ENCODE assay signal across 20 mouse cellular contexts in genomic region chr3:88635506-88636275, GRCm38 (mm10). TPM values are rescaled to one million over a fixed set of nuclear protein-coding genes. Genes with fewer than 3 reads are reported as not detected.
A peak's percentile ranks its signal among the peaks of the same experiment; 100 is the strongest.
DNase-seq lines count a peak whose midpoint lies in the region; ATAC-seq and TF ChIP-seq lines count a peak whose summit lies in the region.
"Had no signal": no experiment of that assay in that cellular context is flagged by ENCODE, and none has a peak within 500 bp of the region (broad histone marks: within the 10 kb centered on the region; RNA-seq: fewer than 3 reads in every experiment).

No protein-coding gene starts in this region.

- TF ChIP-seq CTCF in intestine, postnatal 0 days (IDR thresholded peaks at IDR 0.05; ENCODE audit: low read depth): no peak

- WGBS in intestine, postnatal 0 days: 92% methylated on average over 19 of the region's 19 CpGs
- 88% methylated on average over 19 of the region's 19 CpGs for WGBS in intestine, embryonic 15.5 days
- WGBS in heart, embryonic 15.5 days: 85% methylated on average over 19 of the region's 19 CpGs

- H3K27me3 ChIP-seq in intestine, postnatal 0 days (replicated peaks; ENCODE audit: control insufficient read depth, insufficient read depth, low read length): no peaks in the 10 kb centered on the region
- no peaks in the 10 kb centered on the region for H3K27me3 ChIP-seq in intestine, embryonic 15.5 days (replicated peaks)
- no peaks in the 10 kb centered on the region for H3K27me3 ChIP-seq in heart, embryonic 15.5 days
- H3K27me3 ChIP-seq: CH12.LX had no signal

- no peak overlapping the region for H3K4me2 ChIP-seq in intestine, postnatal 0 days (replicated peaks; ENCODE audit: low read depth)
- H3K4me2 ChIP-seq in intestine, embryonic 15.5 days (replicated peaks): no peak overlapping the region
- 0 out of 2 replicates have a peak overlapping the region, but pooled peaks have one; percentile 15 for H3K4me2 ChIP-seq in heart, embryonic 15.5 days
- H3K4me2 ChIP-seq: midbrain, embryonic 11.5 days had no signal

- ATAC-seq in intestine, postnatal 0 days: no peak
- no peak for ATAC-seq in intestine, embryonic 15.5 days
- ATAC-seq in heart, embryonic 15.5 days (replicated peaks; ENCODE audit: insufficient number of reproducible peaks, insufficient read depth, low FRiP score, low read depth): no peak
- ATAC-seq: inflammation-experienced regulatory T-cells, adult 6 months had no signal

- peaks cover 89% of the 10 kb centered on the region for H3K36me3 ChIP-seq in intestine, postnatal 0 days (ENCODE audit: control insufficient read depth, insufficient read depth)
- peaks cover 77% of the 10 kb centered on the region for H3K36me3 ChIP-seq in intestine, embryonic 15.5 days
- H3K36me3 ChIP-seq in heart, embryonic 15.5 days: peaks cover 83% of the 10 kb centered on the region

- no peaks in the 10 kb centered on the region for H3K4me1 ChIP-seq in intestine, postnatal 0 days (replicated peaks; ENCODE audit: control insufficient read depth, insufficient read depth, low read length)
- no peaks in the 10 kb centered on the region for H3K4me1 ChIP-seq in intestine, embryonic 15.5 days (replicated peaks)
- peaks cover 47% of the 10 kb centered on the region for H3K4me1 ChIP-seq in heart, embryonic 15.5 days (replicated peaks)
- H3K4me1 ChIP-seq: hindbrain, embryonic 10.5 days had no signal

- peak; percentile 33 for DNase-seq in R1 (ENCODE audit: low read depth, low spot score)
- peak; percentile 62 to 64 for DNase-seq in kidney, postnatal 25 days
- no peak for DNase-seq in cerebellum, postnatal 14 days
- no peak for DNase-seq in gastrocnemius, postnatal 14 days
- DNase-seq: adrenal gland, adult 8-10 months; cerebellum, adult 9-10 months; lung, postnatal 10 days; thymus, postnatal 36 days had no signal

- no peaks in the 10 kb centered on the region for H3K9me3 ChIP-seq in intestine, postnatal 0 days (ENCODE audit: control insufficient read depth)
- H3K9me3 ChIP-seq in intestine, embryonic 15.5 days: 0 out of 2 replicates have a peak, but pooled peaks cover 2% of the 10 kb centered on the region
- H3K9me3 ChIP-seq in heart, embryonic 15.5 days (replicated peaks): no peaks in the 10 kb centered on the region
- H3K9me3 ChIP-seq: hindbrain, embryonic 10.5 days had no signal

- H3K27ac ChIP-seq in intestine, postnatal 0 days (ENCODE audit: low read depth, low read length): 0 out of 2 replicates have a peak overlapping the region, but pooled peaks have one; percentile 1
- no peak overlapping the region for H3K27ac ChIP-seq in intestine, embryonic 15.5 days
- H3K27ac ChIP-seq in heart, embryonic 15.5 days: peak overlapping the region; percentile 85
- H3K27ac ChIP-seq: hindbrain, embryonic 10.5 days; liver, embryonic 14.5 days had no signal

- intact Hi-C loops in gastrocnemius, postnatal 14 days (cut with DNase I; ENCODE audit: low total_unique reads): no loop called here

- no peak overlapping the region for H3K9ac ChIP-seq in intestine, postnatal 0 days (ENCODE audit: low read depth, low read length)
- no peak overlapping the region for H3K9ac ChIP-seq in intestine, embryonic 15.5 days
- H3K9ac ChIP-seq in heart, embryonic 15.5 days: no peak overlapping the region
- H3K9ac ChIP-seq: liver, embryonic 14.5 days had no signal

- H3K4me3 ChIP-seq in intestine, postnatal 0 days (ENCODE audit: low read depth, low read length): no peak overlapping the region
- no peak overlapping the region for H3K4me3 ChIP-seq in intestine, embryonic 15.5 days (replicated peaks)
- no peak overlapping the region for H3K4me3 ChIP-seq in heart, embryonic 15.5 days
- H3K4me3 ChIP-seq: hindbrain, embryonic 10.5 days had no signal

RNA-seq across cellular contexts. Expression of gene Rxfp4, which starts 17.3 kb away (rescaled TPM):
- polyA plus RNA-seq in intestine, postnatal 0 days (2015; fragmentation: Nextera tagmentation; extraction: Ambion mirVana): not detected in 2 replicates
- polyA plus RNA-seq in intestine, embryonic 15.5 days (2015; fragmentation: Nextera tagmentation; extraction: Ambion mirVana): not detected in 2 replicates
- not detected in 2 replicates for polyA plus RNA-seq in heart, embryonic 15.5 days (2015; fragmentation: Nextera tagmentation; extraction: Ambion mirVana)
- total RNA-seq in gastrocnemius, postnatal 14 days (2021): not detected
- total RNA-seq: adrenal gland, adult 8-10 months; CH12.LX; layer of hippocampus, postnatal 25 days had no signal
- polyA plus RNA-seq: hindbrain, embryonic 10.5 days; inflammation-experienced regulatory T-cells, adult 6 months; limb, embryonic 11.5 days; liver, embryonic 14.5 days; small intestine, adult 2 months; stomach, embryonic 16.5 days had no signal

RNA-seq across cellular contexts. Expression of gene Arhgef2, which starts 29.9 kb away (rescaled TPM):
- 21.6 and 22.1 TPM in 2 replicates for polyA plus RNA-seq in intestine, postnatal 0 days (2015; fragmentation: Nextera tagmentation; extraction: Ambion mirVana)
- polyA plus RNA-seq in intestine, embryonic 15.5 days (2015; fragmentation: Nextera tagmentation; extraction: Ambion mirVana): 60.4 and 61.2 TPM in 2 replicates
- polyA plus RNA-seq in heart, embryonic 15.5 days (2015; fragmentation: Nextera tagmentation; extraction: Ambion mirVana): 72.8 and 82.5 TPM in 2 replicates
- 10 to 100 TPM; 42.5 to 48.1 TPM for total RNA-seq in gastrocnemius, postnatal 14 days (2021)

RNA-seq across cellular contexts. Expression of gene Khdc4, which starts 49.9 kb away (rescaled TPM):
- polyA plus RNA-seq in intestine, postnatal 0 days (2015; fragmentation: Nextera tagmentation; extraction: Ambion mirVana): 35.7 and 38.6 TPM in 2 replicates
- 72.4 and 75.8 TPM in 2 replicates for polyA plus RNA-seq in intestine, embryonic 15.5 days (2015; fragmentation: Nextera tagmentation; extraction: Ambion mirVana)
- 61.3 and 69.2 TPM in 2 replicates for polyA plus RNA-seq in heart, embryonic 15.5 days (2015; fragmentation: Nextera tagmentation; extraction: Ambion mirVana)
- 10 to 100 TPM; 18.0 to 20.8 TPM for total RNA-seq in gastrocnemius, postnatal 14 days (2021)

Comparison
In these comparisons a context has a peak if more than half of its experiments do, and no peak if none do; other contexts are left out.
1. DNase-seq: peak in R1 (single experiment) and kidney, postnatal 25 days (2 of 2); none in cerebellum, postnatal 14 days (0 of 2) and gastrocnemius, postnatal 14 days (single experiment).